ENCODE assay signal across 20 mouse cellular contexts in genomic region chr4:133853630-133854029, GRCm38 (mm10). TPM values are rescaled to one million over a fixed set of nuclear protein-coding genes. Genes with fewer than 3 reads are reported as not detected.
DNase-seq lines count a peak whose midpoint lies in the region; ATAC-seq lines count a peak whose summit lies in the region.
"Had no signal": no experiment of that assay in that cellular context is flagged by ENCODE, and none has a peak within 500 bp of the region (broad histone marks: within the 10 kb centered on the region; RNA-seq: fewer than 3 reads in every experiment).

No protein-coding gene starts in this region.

- ATAC-seq in hindbrain, embryonic 13.5 days (ENCODE audit: low FRiP score), result no peak
- no peak for ATAC-seq in megakaryocyte, adult 5-6 weeks (ENCODE audit: poor library complexity, severe bottlenecking)
- ATAC-seq: hindbrain, embryonic 16.5 days; intestine, postnatal 0 days; liver, embryonic 12.5 days had no signal

- H3K36me3 ChIP-seq in hindbrain, embryonic 13.5 days, result peaks cover 12% of the 10 kb centered on the region; the same call in 1 of the 2 replicates
- peaks cover 22% of the 10 kb centered on the region for H3K36me3 ChIP-seq in hindbrain, embryonic 10.5 days
- H3K36me3 ChIP-seq in megakaryocyte, embryonic 14.5 days (replicated peaks; ENCODE audit: low read length), result peaks cover 82% of the 10 kb centered on the region
- H3K36me3 ChIP-seq: forebrain, embryonic 12.5 days had no signal

- no peaks in the 10 kb centered on the region for H3K9me3 ChIP-seq in hindbrain, embryonic 13.5 days
- no peaks in the 10 kb centered on the region for H3K9me3 ChIP-seq in hindbrain, embryonic 10.5 days
- no peaks in the 10 kb centered on the region for H3K9me3 ChIP-seq in megakaryocyte, embryonic 14.5 days
- H3K9me3 ChIP-seq: forebrain, embryonic 12.5 days; heart, embryonic 15.5 days; liver, embryonic 12.5 days had no signal

- H3K4me3 ChIP-seq in hindbrain, embryonic 13.5 days, result no peak overlapping the region
- no peak overlapping the region for H3K4me3 ChIP-seq in hindbrain, embryonic 10.5 days
- H3K4me3 ChIP-seq in megakaryocyte, embryonic 14.5 days (replicated peaks), result peak overlapping the region; percentile 21
- H3K4me3 ChIP-seq: forebrain, embryonic 12.5 days; heart, embryonic 15.5 days; layer of hippocampus, adult 2 months; liver, embryonic 12.5 days had no signal

- H3K27ac ChIP-seq in hindbrain, embryonic 13.5 days, result no peak overlapping the region
- H3K27ac ChIP-seq in hindbrain, embryonic 10.5 days, result no peak overlapping the region
- H3K27ac ChIP-seq: forebrain, embryonic 12.5 days; heart, embryonic 15.5 days; layer of hippocampus, adult 2 months; liver, embryonic 12.5 days had no signal

- H3K4me2 ChIP-seq in hindbrain, embryonic 13.5 days, result no peak overlapping the region
- H3K4me2 ChIP-seq: forebrain, embryonic 12.5 days; heart, embryonic 15.5 days; liver, embryonic 12.5 days had no signal

- H3K27me3 ChIP-seq in hindbrain, embryonic 13.5 days, result no peaks in the 10 kb centered on the region
- H3K27me3 ChIP-seq in hindbrain, embryonic 10.5 days (ENCODE audit: insufficient read depth, poor library complexity, severe bottlenecking), result no peaks in the 10 kb centered on the region
- H3K27me3 ChIP-seq in megakaryocyte, embryonic 14.5 days (replicated peaks), result no peaks in the 10 kb centered on the region
- H3K27me3 ChIP-seq: forebrain, embryonic 12.5 days; heart, embryonic 15.5 days; liver, embryonic 12.5 days had no signal

- WGBS in hindbrain, embryonic 13.5 days, result 41% methylated on average over 10 of the region's 10 CpGs
- whole genome bisulfite sequencing in hindbrain, embryonic 10.5 days, result 56% methylated on average over 10 of the region's 10 CpGs

- H3K4me1 ChIP-seq in hindbrain, embryonic 13.5 days (replicated peaks), result peaks cover 7% of the 10 kb centered on the region
- H3K4me1 ChIP-seq in hindbrain, embryonic 10.5 days (replicated peaks), result peaks cover 8% of the 10 kb centered on the region
- peaks cover 31% of the 10 kb centered on the region for H3K4me1 ChIP-seq in megakaryocyte, embryonic 14.5 days
- H3K4me1 ChIP-seq: heart, embryonic 15.5 days; liver, embryonic 12.5 days had no signal

- no peak for DNase-seq in hindbrain, embryonic 10.5 days (ENCODE audit: low spot score)
- DNase-seq in right cerebral cortex, postnatal 10 days (ENCODE audit: low spot score in 2 of 2), result peak; percentile 47 to 60
- no peak for DNase-seq in right cerebral cortex, adult 18-20 months
- no peak for DNase-seq in urinary bladder, adult 18-20 months (ENCODE audit: low spot score in 2 of 2)
- DNase-seq: adrenal gland, postnatal 25 days; cerebellum, adult 9-10 months; heart, postnatal 36 days; kidney, postnatal 25 days; lung, adult 18-20 months; lung, postnatal 10 days; retina, postnatal 1 day had no signal

- 0 out of 2 replicates have a peak overlapping the region, but pooled peaks have one; percentile 8 for H3K9ac ChIP-seq in hindbrain, embryonic 13.5 days
- H3K9ac ChIP-seq: forebrain, embryonic 12.5 days; heart, embryonic 15.5 days; liver, embryonic 12.5 days had no signal

RNA-seq across cellular contexts. Expression of gene Rps6ka1, which starts 34.0 kb away (rescaled TPM):
- polyA plus RNA-seq in hindbrain, embryonic 13.5 days (2015; fragmentation: Nextera tagmentation; extraction: Ambion mirVana), result 20.9 and 23.6 TPM in 2 replicates
- 35.6 and 38.9 TPM in 2 replicates for polyA plus RNA-seq in hindbrain, embryonic 10.5 days (2016; fragmentation: Nextera tagmentation; extraction: Ambion mirVana)
- 35.6 and 41.3 TPM in 2 replicates for polyA plus RNA-seq in megakaryocyte, embryonic 14.5 days (2012; ENCODE audit: insufficient read depth, low replicate concordance)
- total RNA-seq in megakaryocyte, adult 5-6 weeks (2015), result 109 and 112 TPM in 2 replicates
- total RNA-seq in megakaryocyte, adult 5-6 weeks (2017), result 156 and 160 TPM in 2 replicates

Comparison
In these comparisons a context has a peak if more than half of its experiments do, and no peak if none do; other contexts are left out.
1. DNase-seq: peak in right cerebral cortex, postnatal 10 days (2 of 2); none in hindbrain, embryonic 10.5 days (single experiment), right cerebral cortex, adult 18-20 months (single experiment) and urinary bladder, adult 18-20 months (0 of 2).